Mouse (Mus musculus) spleen, adult 12 weeks (tissue): ENCODE results near the gene H2-Eb2.
"Not testable (repeated sequence)": the region's sequence is repeated elsewhere in the genome, so short reads cannot be mapped to it uniquely, and the experiment has no call there.

Source experiments
- DNase-seq: peaks from one replicate; pipeline ENCODE4 v3.0.0; 2022; ENCODE audit warnings: low spot score

Gene H2-Eb2

DNA sequence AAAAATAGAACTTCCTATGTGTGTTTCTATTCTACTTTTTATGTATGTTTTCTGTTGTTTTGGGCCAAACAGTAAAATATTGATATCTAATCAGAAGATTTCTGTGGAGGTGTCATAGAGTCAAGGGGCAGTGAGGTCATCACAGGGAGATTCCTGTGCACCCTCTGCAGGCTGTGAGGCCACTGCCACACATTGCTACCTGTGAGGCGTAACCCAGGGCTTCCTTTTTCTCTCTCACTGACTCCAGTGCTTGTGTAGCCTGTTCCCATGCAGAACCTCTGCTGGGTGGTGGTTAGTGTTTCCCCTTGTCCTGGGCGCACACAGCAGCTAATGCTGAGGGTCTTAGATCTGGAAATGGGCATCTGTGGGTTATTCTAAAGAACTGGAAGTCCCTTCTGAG lies 19.1 kb upstream of the H2-Eb2 start:
- no peak for DNase-seq

DNA sequence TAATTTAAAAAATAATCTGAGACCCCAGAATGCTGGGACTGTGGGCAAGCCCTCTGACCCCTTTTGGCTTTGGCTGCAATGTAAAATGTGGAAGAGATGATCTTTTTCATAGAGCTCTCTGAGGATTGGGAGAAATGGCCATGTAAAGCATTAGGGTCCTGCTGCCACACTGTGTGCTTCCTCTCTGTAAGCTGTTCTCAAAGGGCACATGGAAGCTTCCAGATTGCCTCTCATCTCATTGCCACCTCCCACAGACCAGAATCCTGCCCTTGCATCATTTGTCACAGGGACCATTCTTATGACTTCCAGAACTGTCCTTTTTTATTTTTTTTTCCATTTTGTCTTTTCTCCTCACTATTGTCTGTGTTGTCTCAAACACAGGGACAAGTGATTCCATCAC lies 18.2 kb upstream of the H2-Eb2 start:
- DNase-seq, result no peak

DNA sequence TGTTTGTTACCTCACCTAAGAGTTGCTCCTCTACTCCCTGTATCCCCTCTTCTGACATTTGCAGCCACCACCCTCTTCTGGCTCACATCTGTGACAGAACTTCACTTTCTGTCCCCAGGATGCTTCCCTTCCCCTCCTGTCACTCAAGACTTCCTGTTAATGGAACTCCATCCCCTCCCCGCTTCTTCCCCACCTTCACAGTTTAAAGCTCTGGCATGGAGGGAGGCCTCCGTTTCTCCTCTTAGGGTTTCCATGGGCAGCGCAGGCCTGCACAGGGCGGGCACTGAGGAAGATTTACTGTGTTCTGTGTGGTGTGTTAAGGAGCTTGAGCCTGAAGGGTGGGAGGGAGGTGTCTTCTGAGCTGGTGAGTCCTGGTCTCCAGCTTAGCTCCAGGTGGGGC lies 17.3 kb upstream of the H2-Eb2 start:
- no peak for DNase-seq

DNA sequence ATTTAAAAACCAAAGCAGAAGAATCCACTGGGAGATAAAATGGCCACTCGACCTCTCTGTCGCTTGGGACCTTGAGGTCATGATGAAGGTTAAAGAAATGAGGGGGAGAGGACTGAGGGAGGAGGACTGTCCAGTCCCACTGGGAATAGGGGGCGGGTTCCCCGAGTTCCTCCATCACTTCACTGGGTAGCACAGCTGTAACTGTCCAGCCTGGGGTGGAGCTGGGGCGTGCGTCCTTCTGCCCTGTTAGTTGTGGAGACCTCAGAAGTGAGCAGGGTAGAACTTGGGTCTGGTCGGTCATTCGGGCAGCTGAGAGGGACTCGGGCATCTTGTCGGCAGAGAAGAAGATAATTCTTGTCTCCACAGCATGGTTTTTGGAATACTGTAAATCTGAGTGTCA lies 16.2 kb upstream of the H2-Eb2 start:
- DNase-seq, result no peak

DNA sequence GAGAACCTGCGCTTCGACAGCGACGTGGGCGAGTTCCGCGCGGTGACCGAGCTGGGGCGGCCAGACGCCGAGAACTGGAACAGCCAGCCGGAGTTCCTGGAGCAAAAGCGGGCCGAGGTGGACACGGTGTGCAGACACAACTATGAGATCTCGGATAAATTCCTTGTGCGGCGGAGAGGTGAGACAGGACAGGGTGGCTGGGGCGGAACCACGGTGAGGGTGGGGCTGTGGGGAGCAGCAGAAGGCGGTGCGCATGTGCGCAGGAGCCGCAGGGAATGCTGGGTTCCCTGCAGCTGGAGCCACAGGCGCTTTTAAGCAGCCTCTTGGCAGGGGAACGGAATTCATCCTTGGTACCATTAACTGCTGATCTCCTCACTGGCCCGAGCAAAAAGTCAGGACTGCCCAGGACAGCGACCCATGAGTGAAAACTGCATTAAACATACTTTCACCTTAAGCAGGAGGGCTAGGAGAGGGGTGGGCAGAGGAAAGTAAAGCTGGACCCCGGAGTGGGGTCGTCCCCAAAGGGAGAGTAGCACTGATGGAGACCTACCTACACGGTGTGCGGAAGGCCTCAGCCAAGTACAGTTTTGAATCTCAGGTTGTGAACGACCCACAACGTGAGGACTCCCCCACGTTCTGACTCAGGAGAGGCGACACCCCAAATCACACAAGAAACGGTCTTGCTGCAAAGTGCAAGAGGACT lies 15.6 kb upstream of the H2-Eb2 start:
- DNase-seq, result no peak

DNA sequence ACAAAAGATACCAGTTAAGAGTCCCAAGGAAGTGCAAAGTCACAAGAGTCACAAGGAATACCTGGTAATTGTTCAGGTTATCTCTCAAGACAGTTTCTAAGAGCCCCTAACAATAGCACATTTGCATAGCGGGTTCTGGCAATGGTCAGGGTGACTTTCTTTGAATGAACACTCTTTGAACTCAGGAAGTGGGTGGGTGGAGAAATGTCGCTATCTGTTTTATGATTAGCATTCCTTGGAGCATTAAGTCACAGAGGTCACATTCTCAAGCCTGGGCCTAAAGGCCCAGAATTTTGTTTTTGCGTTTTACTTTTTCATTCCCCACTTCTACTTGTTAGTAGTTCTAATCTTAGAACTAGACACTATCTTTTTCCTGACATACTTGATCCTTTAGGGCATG lies 14.9 kb upstream of the H2-Eb2 start:
- DNase-seq, result not testable (repeated sequence)

DNA sequence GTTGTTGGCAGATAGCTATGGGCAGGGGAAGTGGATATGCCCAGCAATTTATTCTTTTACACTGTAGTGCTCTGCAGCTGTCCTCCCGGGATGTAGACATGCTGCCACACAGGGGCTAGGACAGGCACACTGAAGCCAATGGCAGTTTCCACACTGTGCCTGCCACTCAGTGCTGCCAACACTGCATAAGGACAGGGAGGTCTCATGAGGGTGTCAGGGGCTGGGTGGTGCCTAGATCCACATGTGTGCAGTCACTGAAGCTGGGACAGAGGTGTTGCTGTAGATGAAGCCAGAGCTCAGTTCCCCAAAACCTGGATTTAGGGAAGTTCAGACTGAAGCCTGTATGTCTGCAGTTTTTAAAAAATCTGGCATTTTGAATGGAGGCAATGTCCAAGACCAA lies 13.3 kb upstream of the H2-Eb2 start:
- DNase-seq, result no peak

DNA sequence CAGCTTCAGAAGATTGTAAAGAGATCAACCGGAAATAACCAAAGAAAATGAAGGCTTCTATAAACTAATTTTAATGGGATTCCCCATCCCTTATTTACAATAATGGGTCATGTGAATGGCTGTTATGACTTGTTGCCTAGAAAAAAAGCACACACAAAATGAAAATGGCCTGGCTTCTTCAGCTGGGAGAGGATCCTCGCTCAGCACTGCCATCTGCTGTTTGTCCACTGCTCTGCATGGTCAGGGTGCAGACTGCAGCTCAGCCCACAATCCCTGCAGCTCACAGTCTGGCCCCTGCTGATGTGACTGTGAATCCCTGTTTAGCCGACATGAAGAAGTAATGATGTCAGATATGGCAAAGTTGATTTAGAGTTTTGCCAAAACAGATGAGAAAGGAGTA lies 12.1 kb upstream of the H2-Eb2 start:
- DNase-seq, result peak; percentile 45

DNA sequence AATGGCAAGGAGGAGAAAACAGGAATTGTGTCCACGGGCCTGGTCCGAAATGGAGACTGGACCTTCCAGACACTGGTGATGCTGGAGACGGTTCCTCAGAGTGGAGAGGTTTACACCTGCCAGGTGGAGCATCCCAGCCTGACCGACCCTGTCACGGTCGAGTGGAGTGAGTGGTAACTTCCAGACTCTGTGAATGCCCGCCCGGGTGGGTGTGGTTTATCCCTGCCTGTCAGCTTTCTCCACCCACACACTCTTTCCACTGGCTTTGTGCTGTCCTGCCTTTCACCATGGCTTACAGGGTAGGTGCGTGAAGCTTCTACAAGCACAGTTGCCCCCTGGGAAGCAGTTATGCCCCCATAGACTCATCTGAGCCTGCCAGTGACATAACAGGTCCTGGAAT lies 11.2 kb upstream of the H2-Eb2 start:
- no peak for DNase-seq

DNA sequence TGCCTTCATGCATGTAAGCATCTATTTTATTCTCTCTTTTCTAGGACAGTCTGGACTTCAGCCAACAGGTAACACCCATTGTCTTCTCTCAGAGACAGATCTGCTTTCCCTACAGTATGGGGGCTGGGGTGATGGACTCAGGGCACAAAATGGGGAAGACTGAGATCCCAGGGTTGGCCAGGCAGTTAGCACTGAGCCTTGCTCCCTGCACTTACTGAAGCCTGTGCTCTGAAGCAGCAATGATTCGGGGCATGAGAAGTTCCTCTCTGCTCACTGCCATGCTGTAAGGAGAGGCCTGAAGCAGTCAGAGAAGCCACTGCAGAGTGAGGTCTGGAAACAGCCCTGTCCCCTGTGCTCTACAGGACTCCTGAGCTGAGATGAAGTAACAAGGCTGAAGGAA lies 10.0 kb upstream of the H2-Eb2 start:
- DNase-seq, result no peak

DNA sequence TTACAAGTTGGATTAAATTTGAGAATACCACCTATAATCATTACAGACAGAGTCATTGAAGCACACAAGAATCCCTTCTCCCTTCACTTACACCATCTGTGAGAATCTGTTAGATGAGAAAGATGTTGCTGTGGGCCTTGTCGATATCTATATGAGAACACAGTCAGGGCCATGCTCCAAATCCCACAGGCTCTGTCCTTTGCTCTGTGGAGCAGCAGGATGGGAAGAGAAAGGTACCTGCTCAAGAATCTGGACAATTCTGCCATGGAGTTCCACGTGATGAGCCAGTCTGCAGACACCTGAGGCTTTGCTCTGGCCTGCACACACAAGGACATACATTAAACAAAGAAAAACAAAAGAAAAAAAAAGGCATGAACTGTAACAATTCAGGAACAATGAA lies 8.8 kb upstream of the H2-Eb2 start:
- DNase-seq, result no peak

DNA sequence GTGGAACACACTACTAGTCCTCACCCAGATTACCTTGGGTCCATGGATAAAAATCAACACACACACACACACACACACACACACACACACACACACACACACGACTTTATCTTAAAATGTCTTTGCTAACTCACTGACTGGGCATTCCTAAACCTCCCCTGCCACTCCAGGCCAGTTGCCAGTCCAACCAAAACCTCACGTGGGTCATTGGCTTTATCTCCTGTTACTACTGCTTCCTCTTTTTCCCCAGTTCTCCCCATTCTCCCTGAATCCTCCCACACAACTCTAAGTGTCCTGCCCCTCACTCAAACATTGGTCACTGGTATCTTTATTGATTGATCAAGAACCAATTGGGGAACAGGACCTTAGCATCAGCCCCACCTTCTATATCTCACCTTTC lies 8.2 kb upstream of the H2-Eb2 start:
- no peak for DNase-seq

DNA sequence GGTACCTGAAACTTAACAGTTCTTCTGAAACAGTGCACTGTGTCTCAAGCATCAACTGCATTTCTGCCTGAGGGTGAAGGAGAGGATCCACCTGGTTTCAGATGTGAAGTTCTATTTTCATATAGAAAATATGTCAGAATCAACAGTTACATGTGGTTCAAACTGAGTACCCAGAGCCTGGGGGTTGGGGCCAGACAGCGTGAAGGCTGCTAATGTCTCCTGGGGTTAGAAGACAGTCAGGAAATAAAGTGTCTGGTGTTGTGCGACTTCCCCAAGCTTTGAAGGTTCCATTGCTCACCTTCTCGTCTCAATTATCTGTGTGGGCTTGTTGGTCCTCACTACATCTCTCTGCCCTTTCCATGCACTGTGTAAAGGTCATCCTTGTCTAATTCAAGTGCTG lies 908 bp downstream of the H2-Eb2 start:
- DNase-seq, result no peak

DNA sequence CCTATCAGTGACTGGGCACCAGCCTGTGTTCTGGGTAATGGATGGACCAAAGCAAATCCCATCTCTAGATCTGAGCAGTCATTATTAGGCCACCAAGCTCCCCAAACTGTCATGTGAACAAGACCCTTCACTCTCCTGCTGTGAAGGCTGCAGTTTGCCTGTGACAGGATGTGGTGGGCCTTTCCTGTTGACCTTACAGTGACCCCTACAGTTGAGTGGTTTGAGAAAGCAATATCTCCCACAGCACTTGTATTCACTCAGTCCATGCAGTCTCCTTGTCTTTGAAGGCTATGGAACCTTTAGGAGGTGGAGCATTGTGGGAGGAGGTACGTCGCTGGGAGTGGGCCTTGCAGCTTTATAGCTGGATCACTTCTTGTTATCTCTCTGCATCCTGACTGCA lies 4.3 kb downstream of the H2-Eb2 start:
- DNase-seq, result no peak

DNA sequence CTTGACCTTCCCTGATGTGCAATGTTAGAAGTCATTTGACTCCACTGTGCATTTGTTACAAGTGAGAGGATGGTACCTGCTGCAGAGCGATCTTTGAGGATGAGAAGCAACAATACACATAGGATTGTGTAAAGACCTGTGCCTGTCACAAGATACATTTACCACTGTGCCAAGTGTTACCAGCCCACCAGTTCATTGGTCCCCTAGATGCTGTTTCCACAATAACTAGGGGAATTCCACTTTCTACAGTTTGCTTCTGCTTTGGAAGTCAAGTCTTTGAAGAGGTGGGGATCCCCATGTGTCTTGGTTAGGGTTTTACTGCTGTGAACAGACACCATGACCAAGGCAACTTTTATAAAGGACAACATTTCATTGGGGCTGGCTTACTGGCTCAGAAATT lies 5.7 kb downstream of the H2-Eb2 start:
- DNase-seq, result no peak

DNA sequence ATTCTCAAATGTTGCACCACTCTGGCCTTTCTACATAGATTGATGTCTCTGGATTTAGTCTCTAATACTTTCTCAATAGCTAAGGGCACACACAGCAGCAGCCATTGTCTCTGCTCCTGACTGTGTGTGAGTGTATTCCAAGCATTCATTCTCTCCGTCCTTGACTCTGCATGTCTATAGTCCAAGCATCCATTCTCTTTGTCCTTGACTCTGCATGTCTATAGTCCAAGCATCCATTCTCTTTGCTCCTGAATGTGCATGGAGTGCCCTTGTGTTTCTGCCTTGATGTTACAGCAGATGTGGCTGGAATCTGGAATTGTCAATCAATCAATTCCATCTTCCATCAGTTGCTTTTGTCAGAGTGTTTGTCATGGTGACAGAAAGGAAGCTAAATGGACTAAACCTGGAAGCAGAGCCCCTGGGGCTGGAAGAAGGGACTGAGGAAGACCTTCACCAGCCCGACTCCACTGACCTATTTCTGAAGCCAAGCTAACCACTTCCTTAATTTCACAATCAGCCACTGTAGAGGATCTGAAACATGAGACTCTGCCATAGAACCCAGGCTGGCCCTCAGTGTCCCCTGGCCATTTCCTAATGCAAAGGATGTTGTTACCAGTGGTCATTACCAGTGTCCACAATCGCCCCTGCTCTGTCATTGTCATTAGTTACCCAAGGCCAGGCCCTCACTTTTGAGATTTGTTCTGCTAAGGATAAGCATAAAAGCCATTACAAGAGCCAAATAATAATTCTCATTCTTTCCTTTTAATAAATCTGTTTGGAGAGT lies 15.3 kb downstream of the H2-Eb2 start:
- no peak for DNase-seq

DNA sequence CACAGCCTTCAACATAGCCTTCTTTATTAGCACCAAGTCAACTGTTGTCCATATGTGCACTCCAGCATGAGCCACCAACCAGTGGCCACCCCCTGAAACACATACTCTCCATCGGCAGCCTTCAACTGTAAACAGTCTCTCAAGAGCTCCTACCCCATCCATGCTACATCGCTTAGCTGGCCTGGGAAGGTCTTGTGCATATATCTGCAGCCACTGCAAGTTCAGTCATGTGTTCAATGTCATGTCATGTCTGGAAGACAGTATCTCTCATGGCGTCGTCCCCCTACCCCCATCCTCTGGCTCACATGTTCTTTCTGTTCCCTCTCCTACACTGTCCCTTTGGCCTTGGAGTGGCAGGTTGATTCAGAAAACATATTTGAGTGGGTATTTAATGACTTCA lies 19.4 kb downstream of the H2-Eb2 start:
- no peak for DNase-seq

DNA sequence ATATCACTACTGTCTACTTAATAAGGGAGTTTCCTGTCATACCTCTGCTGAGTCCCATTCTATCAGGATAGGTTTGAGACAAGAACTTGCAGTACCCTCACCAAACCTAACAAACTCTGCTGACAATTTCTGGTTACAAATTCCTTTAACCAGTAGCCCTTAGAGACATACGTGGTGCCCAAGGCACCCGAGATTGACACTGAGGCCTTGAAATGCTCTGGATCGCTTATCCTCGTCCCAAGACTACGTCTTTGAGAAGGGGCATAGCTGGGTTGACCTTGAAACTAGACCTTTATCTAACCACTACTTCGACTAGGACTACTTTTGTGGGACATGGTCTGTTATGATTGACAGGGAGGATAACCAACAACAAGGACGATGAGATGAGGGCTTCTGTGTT lies 20.0 kb downstream of the H2-Eb2 start:
- DNase-seq, result no peak

DNA sequence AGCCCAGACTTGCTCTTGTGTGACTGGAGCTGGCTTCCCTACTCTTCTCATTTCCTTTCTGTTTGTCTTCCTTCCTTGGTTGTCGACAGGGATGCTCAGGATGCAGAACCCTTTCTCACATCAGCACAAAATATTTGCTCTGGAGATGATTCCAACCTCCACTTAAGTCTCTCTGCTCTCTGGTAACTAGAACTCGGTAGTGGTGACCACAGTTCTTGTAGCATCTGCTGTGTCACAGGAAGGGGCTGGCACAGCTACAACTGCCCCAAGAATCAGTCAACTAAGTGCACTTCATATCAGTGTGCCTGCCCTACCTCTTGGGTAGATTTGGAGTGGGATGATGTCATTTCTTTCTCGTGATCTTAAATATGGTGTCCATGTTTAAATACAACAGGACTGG lies 20.6 kb downstream of the H2-Eb2 start:
- no peak for DNase-seq

DNA sequence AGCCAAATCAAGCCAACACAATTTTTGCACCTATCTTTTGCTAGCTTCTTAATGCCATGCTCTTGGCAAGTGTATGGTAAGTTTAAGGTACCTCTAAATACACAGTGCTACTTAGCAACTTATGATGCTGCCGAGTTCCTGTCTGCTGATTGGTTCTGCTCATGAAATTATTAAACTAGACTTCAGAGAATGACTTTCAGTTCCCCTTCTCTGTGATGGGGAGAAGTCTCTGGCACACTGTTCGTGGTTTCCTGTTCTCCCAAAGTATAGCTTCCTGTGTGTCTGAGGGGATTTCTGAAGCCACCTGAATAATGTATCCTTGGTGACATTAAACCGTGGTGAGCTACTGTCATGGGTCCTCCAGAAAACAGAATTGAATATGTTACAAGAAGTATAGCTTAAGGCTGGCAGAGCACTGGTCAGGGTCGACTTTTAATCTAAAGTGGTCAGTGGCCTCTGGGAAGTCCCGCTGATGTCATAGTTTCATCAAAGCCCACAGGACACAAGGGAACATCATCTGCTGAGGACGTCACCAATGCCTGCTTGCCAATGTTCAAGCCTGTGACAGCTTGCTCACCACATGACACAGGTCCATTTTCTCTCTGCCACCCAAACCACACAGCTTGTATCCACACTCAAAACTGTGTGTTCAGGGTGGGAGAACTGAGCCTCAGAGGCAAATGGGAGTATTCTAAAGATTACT lies 22.3 kb downstream of the H2-Eb2 start:
- peak; percentile 63 for DNase-seq

DNA sequence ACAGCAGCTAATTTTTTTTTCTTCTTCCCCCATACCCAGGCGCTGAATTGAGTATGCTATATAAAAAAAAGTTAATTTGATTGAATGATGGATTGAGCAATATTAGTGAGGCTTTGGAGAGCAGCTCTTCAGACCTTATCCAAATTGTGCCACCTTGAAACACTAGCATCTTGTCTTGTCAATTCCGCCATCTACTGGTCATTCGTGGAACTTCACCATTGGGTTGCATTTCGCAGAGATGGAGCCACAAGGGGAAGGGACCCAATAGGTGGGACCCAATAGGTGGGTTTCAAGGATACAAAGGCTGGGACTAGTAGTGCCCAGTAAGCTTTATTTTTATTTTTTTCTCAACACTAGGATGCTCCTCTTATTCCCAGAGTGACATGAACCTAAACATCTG lies 24.0 kb downstream of the H2-Eb2 start:
- peak; percentile 62 for DNase-seq

DNA sequence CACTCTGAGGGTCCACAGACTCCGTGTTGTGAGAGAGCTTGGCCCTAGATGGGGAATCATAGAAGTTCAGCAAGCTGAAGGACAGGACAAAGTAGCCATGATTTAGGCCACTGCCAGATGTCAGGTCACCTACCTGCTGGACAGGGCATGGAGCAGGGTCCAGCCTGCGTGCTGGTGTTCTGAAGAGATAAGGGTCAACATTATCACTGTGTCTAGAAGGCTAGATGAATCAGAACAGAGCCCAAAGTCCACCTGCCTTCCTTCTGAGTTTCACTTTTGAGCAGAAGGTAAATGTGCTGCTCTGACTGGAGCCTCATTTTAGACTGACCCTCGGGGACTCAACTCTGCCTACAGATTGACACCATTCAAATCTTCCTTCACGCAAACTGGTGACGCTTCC lies 29.1 kb downstream of the H2-Eb2 start, which contains the start of gene Btnl2:
TSS of gene Btnl2 (plus strand) at position 284 of the 400 bp plus-strand sequence.
- DNase-seq, result no peak

DNA sequence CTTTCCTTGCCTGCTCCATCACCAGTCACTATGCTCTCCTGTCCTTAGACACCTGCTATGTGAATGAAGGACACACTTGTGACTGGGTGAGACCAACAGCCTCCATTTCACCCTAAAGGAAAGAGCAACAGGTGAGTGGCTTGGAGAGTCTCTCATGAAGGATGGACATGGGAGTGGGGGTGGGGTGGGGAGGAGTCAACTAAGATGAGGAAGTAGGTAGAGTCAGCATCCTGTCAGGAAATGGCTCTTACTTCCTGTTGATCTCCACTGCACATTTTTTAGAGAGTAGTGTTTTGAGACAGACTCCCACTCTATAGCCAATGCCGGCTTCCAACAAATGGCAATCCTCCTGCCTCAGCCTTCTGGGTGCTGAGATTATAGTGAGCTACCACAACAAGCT lies 29.5 kb downstream of the H2-Eb2 start:
- no peak for DNase-seq
